Mouse (Mus musculus): ENCODE data around the gene Iqschfp. TPM values are rescaled to one million over a fixed set of nuclear protein-coding genes. Genes with fewer than 3 reads are reported as not detected.

The Iqschfp gene
- polyA plus RNA-seq, 1 experiment from 2014 or later, result not detected

DNA sequence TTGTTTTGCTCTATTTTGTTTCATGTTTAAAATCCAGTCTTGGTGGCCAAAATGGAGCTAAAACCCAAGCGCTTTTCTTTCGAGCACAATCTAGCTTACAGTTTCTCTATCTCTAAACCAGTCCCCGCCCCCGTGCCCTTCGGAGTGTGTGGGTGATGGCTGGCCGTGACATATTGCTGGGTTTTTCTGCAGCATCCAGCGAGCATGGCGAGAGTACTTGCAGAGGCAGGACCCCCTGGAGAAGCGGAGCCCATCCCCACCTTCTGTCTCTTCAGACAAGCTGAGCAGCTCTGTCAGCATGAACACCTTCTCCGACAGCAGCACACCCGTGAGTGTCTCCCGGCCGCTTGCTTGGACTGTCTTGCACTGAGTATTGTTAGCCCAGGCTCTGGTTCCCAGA, 163.0 kb downstream of the Iqschfp start:
- 32% methylated on average over 13 of the region's 13 CpGs for WGBS
- TF ChIP-seq CTCF (IDR thresholded peaks at IDR 0.05), result no peak
- no peak for TF ChIP-seq EP300 (IDR thresholded peaks at IDR 0.05)

DNA sequence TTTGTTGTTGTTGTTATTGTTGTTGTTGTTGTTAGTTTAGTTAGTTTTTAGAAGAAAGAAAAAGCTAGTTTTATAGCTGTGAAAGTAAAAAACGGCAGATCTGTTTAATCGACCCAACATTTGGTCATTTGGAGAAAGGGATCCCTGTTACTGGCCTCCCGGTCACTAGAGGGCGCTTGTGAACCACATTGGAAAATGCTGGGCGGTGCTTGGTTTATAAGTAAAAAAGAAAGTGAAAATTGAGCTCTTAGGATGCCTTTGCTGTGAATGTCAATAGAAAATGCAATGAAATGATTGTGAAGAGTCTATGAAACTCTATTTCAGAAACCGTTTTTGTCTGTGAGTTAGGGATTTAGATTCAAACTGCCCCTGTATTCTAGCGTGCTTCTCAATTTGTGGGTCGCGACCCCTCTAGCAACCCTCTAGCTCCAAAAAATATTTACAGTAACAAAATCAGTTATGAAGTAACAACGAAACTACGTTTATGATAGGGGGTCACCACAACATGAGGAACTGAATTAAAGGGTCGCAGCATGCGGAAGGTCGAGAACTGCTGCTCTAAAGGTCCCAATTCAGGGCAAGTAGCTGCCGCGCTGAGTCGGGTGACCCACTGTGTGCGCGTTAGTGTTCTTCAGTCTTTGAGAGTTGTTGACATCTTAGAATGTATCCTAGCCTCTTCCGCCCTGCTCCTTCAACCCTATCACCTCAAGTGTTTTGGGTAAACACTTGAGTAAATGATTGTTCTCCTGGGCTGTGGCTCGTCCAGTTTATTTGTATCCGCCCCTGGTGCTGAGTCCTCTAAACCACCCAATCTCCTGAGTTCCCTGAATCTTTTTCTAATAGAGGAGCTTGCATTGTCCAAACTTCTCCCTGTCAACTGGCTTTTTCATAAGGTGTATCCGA, 164.6 kb downstream of the Iqschfp start:
- Histone ChIP-seq H3K27ac (ENCODE audit: low read length) (no peak overlapping the region), H3K36me3 (ENCODE audit: insufficient read depth, low read length) (no peaks in the 10 kb centered on the region), H3K4me2 (replicated peaks; ENCODE audit: low read depth, low read length) (peak overlapping the region; percentile 59), H3K9me3 (ENCODE audit: low read length) (no peaks in the 10 kb centered on the region), H3K9ac (replicated peaks; ENCODE audit: low read depth) (0 out of 2 replicates have a peak overlapping the region, but pooled peaks have one; percentile 23), H3K27me3 (replicated peaks; ENCODE audit: insufficient read depth, low read length) (no peaks in the 10 kb centered on the region), H3K4me3 (ENCODE audit: low read depth, low read length) (peak overlapping the region; percentile 44), H3K4me1 (ENCODE audit: insufficient read depth, low read depth, low read length) (no peaks in the 10 kb centered on the region)
- WGBS, result 38% methylated on average over 23 of the region's 23 CpGs
- peak; percentile 91 for DNase-seq (ENCODE audit: low spot score)
- ATAC-seq, result peak; percentile 46
- TF ChIP-seq EP300 (IDR thresholded peaks at IDR 0.05) (no peak), CTCF (IDR thresholded peaks at IDR 0.05) (peak; percentile 87)

More for the DNA sequence above, 163.0 kb downstream of the Iqschfp start:
- H3K4me2 ChIP-seq (replicated peaks; ENCODE audit: low read depth, low read length), result no peak overlapping the region
- H3K27me3 ChIP-seq (replicated peaks; ENCODE audit: insufficient read depth, low read length), result no peaks in the 10 kb centered on the region
- no peak for DNase-seq (ENCODE audit: low spot score)
- ATAC-seq, result no peak
- no peak overlapping the region for H3K9ac ChIP-seq (replicated peaks; ENCODE audit: low read depth)
- H3K27ac ChIP-seq (ENCODE audit: low read length), result no peak overlapping the region
- H3K36me3 ChIP-seq (ENCODE audit: insufficient read depth, low read length), result no peaks in the 10 kb centered on the region
- no peaks in the 10 kb centered on the region for H3K9me3 ChIP-seq (ENCODE audit: low read length)
- no peaks in the 10 kb centered on the region for H3K4me1 ChIP-seq (ENCODE audit: insufficient read depth, low read depth, low read length)
- H3K4me3 ChIP-seq (ENCODE audit: low read depth, low read length), result no peak overlapping the region

DNA sequence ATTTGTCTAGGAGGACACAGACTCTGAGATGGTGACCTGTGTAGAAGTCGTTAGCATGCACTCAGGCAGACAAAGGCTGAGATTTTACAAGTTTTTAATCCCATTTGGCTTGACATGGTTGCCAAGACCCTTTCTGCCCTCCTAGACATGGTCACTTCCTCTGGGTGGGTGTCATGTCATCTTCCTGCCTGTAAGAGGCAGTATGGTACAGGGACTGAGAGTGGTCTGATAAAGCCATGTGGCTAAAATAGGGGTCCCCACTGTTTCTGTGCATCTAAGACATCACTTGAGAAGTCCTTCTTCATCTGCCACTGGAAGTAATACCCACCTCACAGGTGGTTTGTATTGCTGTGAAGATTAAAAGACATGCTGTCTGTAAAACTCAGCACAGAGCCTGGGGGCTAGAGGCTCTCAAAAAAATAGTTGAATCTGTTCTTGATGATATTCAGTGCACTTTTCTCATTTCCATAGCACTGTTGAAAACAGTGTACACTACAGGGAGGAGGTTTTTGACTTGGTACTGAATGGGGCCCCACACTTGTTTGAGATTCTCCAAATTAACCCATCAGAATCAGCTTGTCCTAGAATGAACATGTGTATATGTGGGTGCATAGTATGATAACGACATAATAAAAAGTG, 167.2 kb downstream of the Iqschfp start:
- no peaks in the 10 kb centered on the region for H3K9me3 ChIP-seq (ENCODE audit: low read length)
- no peaks in the 10 kb centered on the region for H3K36me3 ChIP-seq (ENCODE audit: insufficient read depth, low read length)
- H3K27me3 ChIP-seq (replicated peaks; ENCODE audit: insufficient read depth, low read length), result no peaks in the 10 kb centered on the region
- 43% methylated on average over 2 of the region's 2 CpGs for WGBS
- ATAC-seq (no peak), DNase-seq (ENCODE audit: low spot score) (peak; percentile 36)
- no peak overlapping the region for H3K4me3 ChIP-seq (ENCODE audit: low read depth, low read length)
- no peaks in the 10 kb centered on the region for H3K4me1 ChIP-seq (ENCODE audit: insufficient read depth, low read depth, low read length)
- no peak overlapping the region for H3K27ac ChIP-seq (ENCODE audit: low read length)
- H3K4me2 ChIP-seq (replicated peaks; ENCODE audit: low read depth, low read length), result no peak overlapping the region
- no peak overlapping the region for H3K9ac ChIP-seq (replicated peaks; ENCODE audit: low read depth)
- TF ChIP-seq EP300 (IDR thresholded peaks at IDR 0.05) (no peak), CTCF (IDR thresholded peaks at IDR 0.05) (peak; percentile 83)

DNA sequence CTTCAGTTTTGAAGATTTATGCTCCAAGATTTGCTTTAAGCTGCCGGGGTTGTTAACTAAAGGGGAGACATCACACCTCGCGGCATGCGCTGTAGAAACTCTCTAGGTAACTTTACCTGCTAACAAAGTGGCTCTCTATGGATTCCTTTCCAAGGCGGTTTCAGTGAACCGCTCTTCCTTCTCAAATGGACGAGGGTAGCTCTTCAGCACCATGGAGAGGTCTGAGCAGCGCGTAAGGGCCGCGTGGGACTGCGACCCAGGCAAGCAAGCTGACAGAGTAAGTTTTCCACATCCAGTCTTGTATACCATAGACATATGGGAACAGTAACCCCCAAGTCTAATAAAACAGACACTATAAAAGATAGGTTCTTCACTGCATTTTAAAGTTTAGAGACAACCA, 172.7 kb downstream of the Iqschfp start, which contains the start of gene Schip1:
Gene Schip1 (plus strand): TSS at position 72 of the 400 bp plus-strand sequence.
- no peaks in the 10 kb centered on the region for H3K9me3 ChIP-seq (ENCODE audit: low read length)
- H3K4me1 ChIP-seq (ENCODE audit: insufficient read depth, low read depth, low read length), result no peaks in the 10 kb centered on the region
- no peak within 1 kb of the TSS for H3K27ac ChIP-seq (ENCODE audit: low read length)
- WGBS, result 23% methylated on average over 12 of the region's 12 CpGs
- no peak within 1 kb of the TSS for H3K4me3 ChIP-seq (ENCODE audit: low read depth, low read length)
- H3K27me3 ChIP-seq (replicated peaks; ENCODE audit: insufficient read depth, low read length), result no peaks in the 10 kb centered on the region
- no peaks in the 10 kb centered on the region for H3K36me3 ChIP-seq (ENCODE audit: insufficient read depth, low read length)
- no peak for TF ChIP-seq CTCF (IDR thresholded peaks at IDR 0.05)
- no peak for TF ChIP-seq EP300 (IDR thresholded peaks at IDR 0.05)
- DNase-seq (ENCODE audit: low spot score) (peak; percentile 78), ATAC-seq (no peak; the same call in 1 of the 2 replicates)
- no peak within 1 kb of the TSS for H3K9ac ChIP-seq (replicated peaks; ENCODE audit: low read depth)
- H3K4me2 ChIP-seq (replicated peaks; ENCODE audit: low read depth, low read length), result no peak within 1 kb of the TSS

DNA sequence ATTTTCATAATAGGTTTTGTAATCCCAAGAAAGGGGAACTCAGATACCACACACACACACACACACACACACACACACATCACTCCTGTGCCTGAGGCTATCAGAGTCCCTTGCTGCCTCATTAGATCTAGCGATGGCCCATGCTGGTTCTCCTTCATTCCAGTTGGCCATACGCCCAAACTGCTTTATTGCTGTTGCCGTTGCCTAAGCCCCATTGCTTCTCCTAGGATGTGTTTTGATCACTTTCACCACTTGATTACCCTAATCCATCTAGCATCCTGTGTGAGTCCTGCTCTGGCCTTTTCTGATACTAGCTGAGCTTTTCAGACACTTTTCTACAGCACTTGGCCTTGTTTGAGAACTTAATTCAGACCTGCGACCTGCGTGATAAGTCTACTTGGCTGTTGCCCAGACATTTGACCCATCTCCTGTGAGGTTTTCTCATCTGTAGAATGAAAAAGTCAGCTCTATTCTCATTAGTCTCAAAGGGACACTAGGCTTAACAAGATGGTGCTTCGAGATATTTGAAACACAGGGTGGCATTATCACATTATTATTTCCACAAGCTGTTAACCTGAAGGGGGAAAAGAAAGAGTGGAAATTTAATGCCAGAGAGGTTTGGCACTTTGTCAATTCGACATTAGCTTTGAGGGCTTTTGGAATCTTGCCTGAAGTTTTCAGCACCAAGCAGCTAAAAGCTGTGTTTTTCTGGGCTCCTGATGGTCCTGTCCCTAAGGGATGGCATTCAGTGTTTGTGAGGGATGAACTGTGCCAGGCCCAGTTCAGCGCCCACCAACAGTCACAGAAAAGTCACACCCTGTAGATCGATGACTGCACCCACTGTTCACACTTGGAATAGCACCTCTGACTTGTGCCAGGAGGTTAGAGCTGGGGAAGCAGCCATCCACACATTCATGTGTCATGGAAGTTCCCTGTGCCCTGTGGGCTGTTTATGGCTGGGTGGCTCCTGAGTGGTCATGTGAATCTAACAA, 179.7 kb downstream of the Iqschfp start:
- no peaks in the 10 kb centered on the region for H3K9me3 ChIP-seq (ENCODE audit: low read length)
- DNase-seq (ENCODE audit: low spot score), result no peak
- TF ChIP-seq CTCF (IDR thresholded peaks at IDR 0.05) (no peak), EP300 (IDR thresholded peaks at IDR 0.05) (no peak)
- no peak overlapping the region for H3K4me3 ChIP-seq (ENCODE audit: low read depth, low read length)
- no peak overlapping the region for H3K4me2 ChIP-seq (replicated peaks; ENCODE audit: low read depth, low read length)
- no peaks in the 10 kb centered on the region for H3K27me3 ChIP-seq (replicated peaks; ENCODE audit: insufficient read depth, low read length)
- H3K9ac ChIP-seq (replicated peaks; ENCODE audit: low read depth), result no peak overlapping the region
- H3K4me1 ChIP-seq (ENCODE audit: insufficient read depth, low read depth, low read length), result no peaks in the 10 kb centered on the region
- no peak overlapping the region for H3K27ac ChIP-seq (ENCODE audit: low read length)
- 64% methylated on average over 9 of the region's 9 CpGs for WGBS
- no peaks in the 10 kb centered on the region for H3K36me3 ChIP-seq (ENCODE audit: insufficient read depth, low read length)
- no peak for ATAC-seq

Data from lung, postnatal 0 days (tissue).